Mouse (Mus musculus): ENCODE measurements at regions not wholly inside any gene's neighbourhood (a gene's known extent, or its start where the extent isn't known, plus 50 kb on each side); places are given as distances from the start of the nearest gene placed in this dataset.

DNA sequence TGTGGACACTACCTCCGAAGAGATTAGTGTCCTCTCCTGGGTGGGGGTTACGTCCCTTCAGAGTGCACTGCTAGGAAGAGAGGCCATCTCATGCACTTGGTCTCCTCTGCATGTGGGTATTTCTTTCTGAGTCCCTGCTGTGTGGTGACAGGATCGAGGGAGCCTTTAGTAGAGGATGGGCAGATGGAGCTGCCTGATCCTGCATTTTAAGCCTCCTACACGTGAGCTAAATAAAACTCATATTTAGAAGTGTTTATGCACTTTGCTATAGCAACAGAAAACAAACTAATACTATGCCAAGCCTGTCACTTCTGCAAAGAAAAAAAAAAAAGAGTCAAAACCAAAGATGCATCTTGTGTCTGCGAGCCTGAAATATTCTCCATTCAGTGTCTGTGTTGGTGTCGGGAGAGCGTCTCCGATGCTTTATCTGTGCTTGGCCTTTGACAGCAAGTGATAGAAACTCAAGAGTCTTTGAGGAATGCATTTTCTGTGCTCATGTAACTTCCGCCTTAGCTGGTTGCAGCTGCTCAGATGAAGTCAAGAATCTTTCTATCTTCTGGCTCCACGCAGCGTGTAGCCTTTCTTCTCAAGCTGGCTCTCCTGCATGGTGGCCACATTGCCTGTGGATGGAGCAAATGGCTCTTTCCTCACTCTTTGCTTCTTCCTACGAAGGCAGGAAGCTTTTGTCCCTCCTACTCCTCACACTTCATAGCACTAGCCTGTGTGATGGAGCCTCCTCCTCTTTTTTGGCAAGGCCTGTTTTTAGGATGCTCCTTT lies 134.8 kb downstream of the Ppp4r2 start:
- no peak for TF ChIP-seq CTCF (IDR thresholded peaks at IDR 0.05; ENCODE audit: insufficient read depth, low read length)
- no peak for TF ChIP-seq POLR2A (IDR thresholded peaks at IDR 0.05; ENCODE audit: borderline replicate concordance, extremely low read depth, low read depth, low read length)

Data from lung, adult 2 months (tissue).